Mouse (Mus musculus) adrenal gland, adult 8-10 months (tissue): Measurements from ENCODE around the gene Arpc3. TPM values are rescaled to one million over a fixed set of nuclear protein-coding genes. Genes with fewer than 3 reads are reported as not detected.
"Not testable (repeated sequence)": the region's sequence is repeated elsewhere in the genome, so short reads cannot be mapped to it uniquely, and the experiment has no call there.

Experiments used
- DNase-seq: peaks from one replicate; pipeline ENCODE4 v3.0.0; 2022
- total RNA-seq, 4 experiments: library from RNA; stranded (reverse); gene quantifications; 2 replicates each; pipeline ENCODE4 v1.2.4; 2022

Gene Arpc3
- total RNA-seq, 4 experiments from 2014 or later: 189 to 253 (median 205) TPM

DNA sequence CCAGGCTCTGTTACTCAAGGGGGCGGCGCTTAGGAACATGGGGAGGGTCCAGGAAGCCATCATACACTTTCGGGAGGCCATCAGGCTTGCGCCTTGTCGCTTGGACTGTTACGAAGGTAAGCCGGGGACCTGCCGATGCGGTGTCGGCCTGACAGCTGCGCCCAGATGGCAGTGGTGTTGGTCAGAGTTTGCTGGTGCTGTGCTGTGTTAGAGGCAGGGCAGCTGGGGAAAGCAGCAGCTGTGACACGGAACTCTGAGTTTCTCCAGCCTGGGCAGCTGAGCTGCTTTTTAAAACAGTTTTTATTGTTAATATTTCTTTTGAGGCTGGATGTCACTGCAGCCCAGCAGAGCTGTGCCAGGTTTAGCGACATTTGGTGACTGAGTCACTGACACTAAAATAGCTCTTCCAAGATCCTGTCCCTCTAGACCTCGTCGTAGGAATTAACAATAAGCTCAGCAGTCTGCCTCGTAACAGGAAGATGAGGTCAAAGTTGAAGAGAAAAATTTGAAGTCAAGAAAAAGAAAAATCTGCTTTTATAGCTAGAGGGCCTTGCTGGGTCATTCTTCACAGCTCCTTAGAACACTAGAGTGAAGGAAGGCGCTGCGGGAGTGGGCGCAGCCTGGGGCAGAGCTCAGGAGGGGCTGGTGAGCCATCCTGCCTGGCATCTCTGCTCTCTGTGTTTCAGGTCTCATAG, 47.9 kb downstream of the Arpc3 start:
- DNase-seq: no peak

- no peak for DNase-seq
Measured at GRCm38 (mm10) chr5:122440095-122440630, 48.5 kb downstream of the Arpc3 start.

GRCm38 (mm10) chr5:122444492-122444891, 52.8 kb downstream of the Arpc3 start:
- DNase-seq: no peak

DNA sequence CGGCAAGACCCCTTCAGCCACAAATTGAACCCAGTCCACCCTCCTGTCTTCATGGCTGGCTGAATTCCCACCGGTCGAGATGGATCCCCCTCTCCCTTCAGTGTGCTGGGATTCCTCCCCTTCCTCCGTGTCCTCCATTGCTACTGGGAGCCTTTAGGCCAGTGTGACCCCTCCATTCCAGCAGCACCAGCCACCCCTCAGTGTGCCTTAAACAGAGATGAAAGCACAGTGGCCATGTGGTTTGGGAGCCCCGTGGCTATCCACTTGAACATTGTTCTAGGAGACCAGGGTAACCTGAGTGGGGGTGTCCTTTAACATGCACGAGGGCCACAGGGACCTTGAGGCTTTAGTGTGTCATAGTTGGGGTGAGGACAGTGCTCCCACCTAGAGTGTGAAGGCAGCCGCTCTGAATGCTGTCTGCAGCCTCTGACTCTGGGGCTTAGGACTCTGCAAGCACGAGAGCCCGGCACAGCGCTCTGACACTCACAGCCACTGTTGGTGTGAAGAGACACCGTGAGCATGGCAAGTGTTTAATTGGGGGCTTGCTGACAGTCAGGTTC, 53.5 kb downstream of the Arpc3 start:
- DNase-seq: no peak

GRCm38 (mm10) chr5:122447857-122448256, 56.2 kb downstream of the Arpc3 start:
- no peak for DNase-seq

GRCm38 (mm10) chr5:122448869-122449268, 57.2 kb downstream of the Arpc3 start:
- DNase-seq: no peak

GRCm38 (mm10) chr5:122449946-122450345, 58.3 kb downstream of the Arpc3 start:
- no peak for DNase-seq

DNA sequence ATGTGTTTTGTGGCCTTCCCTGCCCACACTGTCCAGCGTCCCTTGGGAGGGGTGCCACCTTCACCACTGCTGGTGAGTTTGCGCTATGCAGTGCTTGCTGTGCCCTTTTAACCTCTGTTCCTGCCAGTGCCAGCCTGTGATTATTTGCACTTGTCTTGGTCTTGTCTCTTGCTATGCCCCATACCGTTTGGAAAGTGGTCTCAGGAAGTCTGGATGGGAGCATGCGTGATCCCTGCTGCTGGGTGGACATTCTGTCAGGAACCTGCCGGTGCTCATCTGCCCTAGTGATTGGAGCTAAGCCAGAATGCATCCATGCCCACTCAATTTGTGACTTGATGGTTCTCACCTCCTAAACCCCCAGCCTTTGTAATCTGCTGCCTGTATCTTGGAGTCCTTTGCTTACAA, 59.2 kb downstream of the Arpc3 start:
- DNase-seq: no peak

GRCm38 (mm10) chr5:122451324-122451723, 59.6 kb downstream of the Arpc3 start:
- DNase-seq: no peak

DNA sequence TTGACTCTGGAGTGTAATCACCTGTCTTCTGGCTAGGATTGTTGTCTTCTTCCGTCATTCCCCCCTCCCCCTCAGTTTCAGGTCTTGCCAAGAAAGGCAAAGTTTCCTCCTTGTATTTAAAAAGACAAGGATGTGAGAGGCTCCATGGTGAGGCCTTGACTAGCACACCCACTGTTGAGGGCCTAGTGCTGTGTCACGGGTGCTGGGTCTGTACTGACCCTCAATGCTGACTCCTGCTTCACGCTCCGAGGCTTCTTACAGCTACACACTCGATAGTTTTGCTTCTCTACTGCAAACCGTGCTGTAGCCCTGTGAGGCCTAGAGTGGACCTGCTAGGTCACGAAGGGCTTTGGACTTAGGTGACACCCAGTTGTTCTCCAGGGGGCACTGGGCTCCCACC, 60.5 kb downstream of the Arpc3 start:
- DNase-seq: no peak

- no peak for DNase-seq
Measured at GRCm38 (mm10) chr5:122453188-122453587, 61.5 kb downstream of the Arpc3 start.

DNA sequence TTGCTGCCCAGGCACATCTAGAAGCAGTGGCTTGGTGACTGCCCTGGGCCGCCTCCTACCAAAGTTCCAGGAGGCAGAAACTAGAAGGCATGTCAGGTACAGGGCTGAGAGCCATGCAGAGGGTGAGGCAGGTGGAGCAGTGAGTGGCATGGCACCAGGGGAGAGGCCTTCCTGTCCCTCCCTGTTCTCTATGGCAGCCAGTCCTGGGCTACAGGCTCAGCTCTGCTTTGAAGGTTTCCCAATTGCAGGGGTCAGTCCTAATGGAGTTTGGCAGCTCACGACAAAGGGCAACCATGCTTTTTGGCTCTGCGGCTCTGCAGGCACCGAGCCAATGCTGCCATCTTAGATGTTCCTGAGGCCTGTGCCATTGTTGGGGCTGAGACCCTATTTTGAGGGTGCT, 62.8 kb downstream of the Arpc3 start:
- DNase-seq: no peak

DNA sequence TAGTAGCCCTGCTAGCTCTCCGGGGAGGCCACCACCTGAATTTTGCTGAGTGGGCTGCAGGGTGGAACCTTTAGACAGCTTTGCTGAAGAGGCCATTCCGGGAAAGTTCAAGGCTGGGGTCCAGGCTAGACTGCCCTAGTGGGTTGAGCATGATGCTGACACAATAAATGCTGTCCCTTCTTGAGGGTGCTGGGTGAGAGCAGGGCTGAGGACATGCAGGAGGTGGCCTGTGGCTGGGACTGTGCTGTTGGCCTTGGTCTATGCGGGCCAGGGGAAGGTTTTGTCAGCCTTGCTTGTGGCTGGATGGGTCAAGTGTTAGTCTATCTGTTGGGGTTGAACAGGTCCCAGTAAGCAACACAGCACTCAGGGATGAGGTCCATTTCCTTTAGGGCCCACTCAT, 63.2 kb downstream of the Arpc3 start:
- DNase-seq: no peak

DNA sequence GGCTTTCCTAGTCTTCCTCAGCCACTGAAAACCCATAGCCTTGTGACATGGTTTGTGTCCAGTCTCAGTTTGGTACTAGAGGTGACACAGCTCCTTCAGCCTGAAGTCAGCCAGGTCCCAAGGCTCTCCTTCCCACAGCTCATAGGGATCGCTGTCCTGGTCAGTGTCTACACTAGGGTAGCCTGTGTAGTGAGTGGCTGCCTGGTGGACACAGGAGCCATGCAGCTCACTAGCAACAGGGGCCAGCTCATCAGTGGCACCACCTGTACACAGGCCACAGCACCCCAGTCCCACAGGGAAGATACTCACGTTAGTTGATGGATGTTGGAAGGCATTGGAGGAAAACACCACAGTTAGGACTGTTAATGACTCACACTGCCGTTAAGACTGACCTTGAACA, 63.9 kb downstream of the Arpc3 start:
- DNase-seq: no peak

- not testable (repeated sequence) for DNase-seq
Measured at GRCm38 (mm10) chr5:122457054-122457453, 65.4 kb downstream of the Arpc3 start.

- no peak for DNase-seq
Measured at GRCm38 (mm10) chr5:122458066-122458465, 66.4 kb downstream of the Arpc3 start.

DNA sequence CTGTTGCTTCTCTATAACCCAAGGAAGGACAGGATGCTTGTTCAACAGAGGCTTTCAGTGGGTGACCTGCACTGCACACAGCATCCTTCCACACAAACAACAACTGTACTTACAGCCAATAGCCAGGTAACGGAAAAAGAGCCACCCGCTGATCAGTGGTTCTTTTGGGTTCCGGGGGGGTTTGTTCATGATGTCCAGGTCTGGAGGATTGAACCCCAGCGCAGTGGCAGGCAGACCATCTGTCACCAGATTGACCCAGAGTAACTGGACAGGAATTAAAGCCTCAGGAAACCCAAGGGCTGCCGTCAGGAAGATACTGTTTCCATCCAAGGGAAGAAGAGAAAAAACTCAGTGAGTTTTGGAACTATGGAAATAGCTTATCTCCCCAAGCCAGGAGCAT, 67.7 kb downstream of the Arpc3 start:
- DNase-seq: no peak

GRCm38 (mm10) chr5:122460656-122461055, 69.0 kb downstream of the Arpc3 start:
- no peak for DNase-seq

- no peak for DNase-seq
Measured at GRCm38 (mm10) chr5:122461431-122461830, 69.8 kb downstream of the Arpc3 start.

Other genes starting within 250 kb of the Arpc3 start
- 100 to 1,000 TPM; 122 to 226 (median 188) TPM for gene Ppp1cc, start 233.6 kb upstream of the Arpc3 start, total RNA-seq
- gene Hvcn1, start 185.1 kb upstream of the Arpc3 start, total RNA-seq: 1 to 10 TPM; 1.8 to 8.0 (median 4.2) TPM
- 10 to 100 TPM; 14.8 to 34.9 (median 23.1) TPM for gene Tctn1, start 127.4 kb upstream of the Arpc3 start, total RNA-seq
- 10 to 100 TPM; 65.9 to 69.7 (median 68.8) TPM for gene Pptc7, start 107.5 kb upstream of the Arpc3 start, total RNA-seq
- 1 to 10 TPM; 2.4 to 5.4 (median 4.5) TPM for gene Rad9b, start 37.6 kb upstream of the Arpc3 start, total RNA-seq
- gene Vps29, start 37.5 kb upstream of the Arpc3 start, total RNA-seq: 100 to 1,000 TPM; 147 to 170 (median 156) TPM
- gene Gpn3, start 20.0 kb upstream of the Arpc3 start, total RNA-seq: 10 to 100 TPM; 31.5 to 38.5 (median 35.0) TPM
- gene Fam216a, start 19.5 kb upstream of the Arpc3 start, total RNA-seq: 10 to 100 TPM; 31.1 to 45.8 (median 38.8) TPM
- 10 to 100 TPM; 49.1 to 59.5 (median 55.4) TPM for gene Anapc7, start 29.8 kb downstream of the Arpc3 start, total RNA-seq
- gene Atp2a2, start 110.3 kb downstream of the Arpc3 start, total RNA-seq: 100 to 1,000 TPM; 187 to 206 (median 196) TPM
- gene Ift81, start 222.6 kb downstream of the Arpc3 start, total RNA-seq: 10 to 100 TPM; 13.9 to 30.8 (median 21.5) TPM